ENCODE assay signal across 9 mouse cellular contexts in genomic region chr10:45104098-45104497, GRCm38 (mm10). TPM values are rescaled to one million over a fixed set of nuclear protein-coding genes. Genes with fewer than 3 reads are reported as not detected.
DNase-seq lines count a peak whose midpoint lies in the region; ATAC-seq and TF ChIP-seq lines count a peak whose summit lies in the region.
"Had no signal": no experiment of that assay in that cellular context is flagged by ENCODE, and none has a peak within 500 bp of the region (broad histone marks: within the 10 kb centered on the region; RNA-seq: fewer than 3 reads in every experiment).

No protein-coding gene starts in this region.

- DNase-seq in liver, adult 2 months (ENCODE audit: extremely low read depth, low read depth, low spot score): peak; percentile 95
- DNase-seq in cerebellum, adult 11-12 months: peak; percentile 23
- DNase-seq in frontal cortex, adult 2 months (ENCODE audit: extremely low spot score in 1 of 2, low spot score in 1 of 2): no peak
- DNase-seq in yolk sac, embryonic 10.5 days (ENCODE audit: low spot score): no peak

- peaks cover 12% of the 10 kb centered on the region; the same call in 1 of the 2 replicates for H3K36me3 ChIP-seq in liver, adult 2 months (ENCODE audit: control insufficient read depth, insufficient read depth, low read length)
- peaks cover 43% of the 10 kb centered on the region for H3K36me3 ChIP-seq in liver, embryonic 12.5 days
- H3K36me3 ChIP-seq in heart, embryonic 13.5 days: peaks cover 51% of the 10 kb centered on the region
- H3K36me3 ChIP-seq in kidney, embryonic 16.5 days (ENCODE audit: insufficient read depth, low read length): peaks cover 20% of the 10 kb centered on the region
- 0 out of 2 replicates have a peak, but pooled peaks cover 3% of the 10 kb centered on the region for H3K36me3 ChIP-seq in neural tube, embryonic 14.5 days (ENCODE audit: control insufficient read depth, insufficient read depth, low read length)

- H3K9me3 ChIP-seq in liver, embryonic 12.5 days (replicated peaks): 0 out of 2 replicates have a peak, but pooled peaks cover 1% of the 10 kb centered on the region
- H3K9me3 ChIP-seq in heart, embryonic 13.5 days: no peaks in the 10 kb centered on the region; the same call in 1 of the 2 replicates
- no peaks in the 10 kb centered on the region for H3K9me3 ChIP-seq in kidney, embryonic 16.5 days (ENCODE audit: low read length)
- no peaks in the 10 kb centered on the region for H3K9me3 ChIP-seq in neural tube, embryonic 14.5 days (ENCODE audit: control insufficient read depth, low read length)

- no peak for TF ChIP-seq CTCF in liver, adult 2 months (IDR thresholded peaks at IDR 0.05; ENCODE audit: low read depth, low read length)

- H3K4me1 ChIP-seq in liver, adult 2 months (ENCODE audit: control insufficient read depth, insufficient read depth, low read length): peaks cover 16% of the 10 kb centered on the region
- H3K4me1 ChIP-seq in liver, embryonic 12.5 days: peaks cover 14% of the 10 kb centered on the region
- peaks cover 35% of the 10 kb centered on the region for H3K4me1 ChIP-seq in heart, embryonic 13.5 days
- peaks cover 15% of the 10 kb centered on the region for H3K4me1 ChIP-seq in kidney, embryonic 16.5 days (ENCODE audit: insufficient read depth, low read length)
- peaks cover 4% of the 10 kb centered on the region; the same call in 1 of the 2 replicates for H3K4me1 ChIP-seq in neural tube, embryonic 14.5 days (ENCODE audit: control insufficient read depth, insufficient read depth, low read length)

- ATAC-seq in liver, embryonic 12.5 days: no peak
- peak; percentile 52; the same call in 1 of the 2 replicates for ATAC-seq in heart, embryonic 13.5 days (ENCODE audit: extremely low read depth, insufficient number of reproducible peaks, low FRiP score, low TSS enrichment)
- peak; percentile 71 for ATAC-seq in kidney, embryonic 16.5 days (ENCODE audit: low FRiP score, low TSS enrichment)
- ATAC-seq in neural tube, embryonic 14.5 days (ENCODE audit: low read depth): peak; percentile 60

- TF ChIP-seq POLR2A in liver, adult 2 months (IDR thresholded peaks at IDR 0.05; ENCODE audit: extremely low read depth, insufficient read depth, low read length): no peak

- peak overlapping the region; percentile 18; the same call in 1 of the 2 replicates for H3K9ac ChIP-seq in liver, adult 2 months (ENCODE audit: low read depth, low read length)
- no peak overlapping the region for H3K9ac ChIP-seq in liver, embryonic 12.5 days
- H3K9ac ChIP-seq in heart, embryonic 13.5 days: peak overlapping the region; percentile 56; the same call in 1 of the 2 replicates
- no peak overlapping the region for H3K9ac ChIP-seq in kidney, embryonic 16.5 days (replicated peaks; ENCODE audit: low read length)
- no peak overlapping the region for H3K9ac ChIP-seq in neural tube, embryonic 14.5 days (replicated peaks; ENCODE audit: low read depth, low read length)

- no peak overlapping the region for H3K4me2 ChIP-seq in liver, embryonic 12.5 days
- H3K4me2 ChIP-seq in heart, embryonic 13.5 days: peak overlapping the region; percentile 46
- H3K4me2 ChIP-seq in kidney, embryonic 16.5 days (replicated peaks; ENCODE audit: low read depth, low read length): no peak overlapping the region
- no peak overlapping the region for H3K4me2 ChIP-seq in neural tube, embryonic 14.5 days (ENCODE audit: low read depth, low read length)

- peak overlapping the region; percentile 35 for H3K27ac ChIP-seq in liver, adult 2 months (replicated peaks; ENCODE audit: insufficient read depth, low read depth, low read length)
- H3K27ac ChIP-seq in liver, embryonic 12.5 days: no peak overlapping the region
- H3K27ac ChIP-seq in heart, embryonic 13.5 days (replicated peaks): peak overlapping the region; percentile 89
- no peak overlapping the region for H3K27ac ChIP-seq in kidney, embryonic 16.5 days (ENCODE audit: low read length)
- H3K27ac ChIP-seq in neural tube, embryonic 14.5 days (ENCODE audit: low read depth, low read length): peak overlapping the region; percentile 22; the same call in 1 of the 2 replicates

- H3K4me3 ChIP-seq in liver, adult 2 months (ENCODE audit: insufficient read depth, low read depth, low read length): no peak overlapping the region
- H3K4me3 ChIP-seq in liver, embryonic 12.5 days: no peak overlapping the region
- no peak overlapping the region for H3K4me3 ChIP-seq in heart, embryonic 13.5 days
- H3K4me3 ChIP-seq in kidney, embryonic 16.5 days (ENCODE audit: low read length): no peak overlapping the region
- no peak overlapping the region for H3K4me3 ChIP-seq in neural tube, embryonic 14.5 days (ENCODE audit: low read depth, low read length)
- H3K4me3 ChIP-seq: erythroblast, embryonic 14.5 days had no signal

- H3K27me3 ChIP-seq in liver, adult 2 months (ENCODE audit: control insufficient read depth, insufficient read depth, low read length): no peaks in the 10 kb centered on the region
- no peaks in the 10 kb centered on the region for H3K27me3 ChIP-seq in liver, embryonic 12.5 days (replicated peaks)
- H3K27me3 ChIP-seq in heart, embryonic 13.5 days (replicated peaks): no peaks in the 10 kb centered on the region
- H3K27me3 ChIP-seq in kidney, embryonic 16.5 days (ENCODE audit: insufficient read depth, low read length): no peaks in the 10 kb centered on the region
- H3K27me3 ChIP-seq in neural tube, embryonic 14.5 days (ENCODE audit: control insufficient read depth, insufficient read depth, low read length): no peaks in the 10 kb centered on the region

- 17% methylated on average over 7 of the region's 7 CpGs for WGBS in liver, adult 2 months
- 48% methylated on average over 7 of the region's 7 CpGs for WGBS in liver, embryonic 12.5 days (ENCODE audit: insufficient replicate concordance)
- 28% methylated on average over 7 of the region's 7 CpGs for WGBS in heart, embryonic 13.5 days
- WGBS in kidney, embryonic 16.5 days: 34% methylated on average over 7 of the region's 7 CpGs
- WGBS in neural tube, embryonic 14.5 days: 22% methylated on average over 7 of the region's 7 CpGs

- H3K79me2 ChIP-seq in liver, adult 2 months (ENCODE audit: control insufficient read depth, insufficient read depth, low read length): no peaks in the 10 kb centered on the region

RNA-seq across cellular contexts. Expression of gene Prep, which starts 37.1 kb away (rescaled TPM):
- total RNA-seq in liver, adult 2 months (2014; rRNA removed): 6.2 and 6.4 TPM in 2 replicates
- polyA plus RNA-seq in liver, adult 2 months (2012; rRNA removed): 5.7 and 6.1 TPM in 2 replicates
- polyA plus RNA-seq in liver, embryonic 12.5 days (2016; fragmentation: Nextera tagmentation; extraction: Ambion mirVana): 15.7 and 16.1 TPM in 2 replicates
- polyA plus RNA-seq in heart, embryonic 13.5 days (2015; fragmentation: Nextera tagmentation; extraction: Ambion mirVana): 27.8 and 29.6 TPM in 2 replicates
- 26.6 and 26.7 TPM in 2 replicates for polyA plus RNA-seq in kidney, embryonic 16.5 days (2015; fragmentation: Nextera tagmentation; extraction: Ambion mirVana)
- polyA plus RNA-seq in neural tube, embryonic 14.5 days (2014; fragmentation: Nextera tagmentation; extraction: Ambion mirVana): 18.3 and 25.5 TPM in 2 replicates
- 6.4 and 6.9 TPM in 2 replicates for polyA plus RNA-seq in frontal cortex, adult 2 months (2012; rRNA removed)

Comparison
In these comparisons a context has a peak if more than half of its experiments do, and no peak if none do; other contexts are left out.
1. H3K27ac ChIP-seq: peak in liver, adult 2 months (single experiment), heart, embryonic 13.5 days (single experiment) and neural tube, embryonic 14.5 days (single experiment); none in liver, embryonic 12.5 days (single experiment) and kidney, embryonic 16.5 days (single experiment).
2. H3K9ac ChIP-seq: peak in liver, adult 2 months (single experiment) and heart, embryonic 13.5 days (single experiment); none in liver, embryonic 12.5 days (single experiment), kidney, embryonic 16.5 days (single experiment) and neural tube, embryonic 14.5 days (single experiment).
3. DNase-seq: peak in liver, adult 2 months (single experiment) and cerebellum, adult 11-12 months (single experiment); none in frontal cortex, adult 2 months (0 of 2) and yolk sac, embryonic 10.5 days (single experiment).